Mouse (Mus musculus) olfactory bulb, adult 2 months (tissue): ENCODE measurements at regions not wholly inside any gene's neighbourhood (a gene's known extent, or its start where the extent isn't known, plus 50 kb on each side); places are given as distances from the start of the nearest gene placed in this dataset.

Experiments used
- CTCF ChIP-seq: fragments of 200-500 bp; IDR thresholded peaks from 2 replicates; pipeline ENCODE4 v1.5.1; 2012; ENCODE audit warnings: low read depth, mild to moderate bottlenecking, low read length, moderate library complexity; ENCODE audit not compliant: insufficient read depth
- POLR2A ChIP-seq: fragments of 200-500 bp; IDR thresholded peaks from 2 replicates; pipeline ENCODE4 v1.6.1; 2012; ENCODE audit warnings: mild to moderate bottlenecking, low read depth, low read length, moderate library complexity; ENCODE audit not compliant: insufficient read depth

DNA sequence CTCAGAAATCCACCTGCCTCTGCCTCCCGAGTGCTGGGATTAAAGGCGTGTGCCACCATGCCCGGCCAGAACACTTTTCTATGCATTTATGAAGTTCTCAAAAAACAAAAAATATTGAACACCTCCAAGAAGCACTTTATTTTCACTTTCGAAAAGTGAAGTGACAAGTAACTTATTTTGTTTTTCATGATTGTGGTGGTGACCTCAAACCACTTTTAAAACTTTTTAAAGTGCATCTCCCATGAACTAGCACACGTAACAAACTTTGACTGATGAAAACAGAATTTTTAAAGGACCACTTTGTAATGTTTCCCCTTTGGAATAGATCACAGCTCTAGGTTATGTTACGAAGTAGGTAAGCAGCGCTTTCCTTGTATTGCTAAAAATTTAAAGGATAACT is 82.7 kb upstream of the Ssbp2 start:
- TF ChIP-seq CTCF = no peak
- no peak for TF ChIP-seq POLR2A
